Mouse (Mus musculus) lung, postnatal 0 days (tissue): ENCODE results near the gene Atp5j2. TPM values are rescaled to one million over a fixed set of nuclear protein-coding genes. Genes with fewer than 3 reads are reported as not detected.
"Not testable (repeated sequence)": the region's sequence is repeated elsewhere in the genome, so short reads cannot be mapped to it uniquely, and the experiment has no call there.

Source experiments
- ATAC-seq: fragments of 200-750 bp; cut with Nextera tagmentation; 2 replicates; pipeline ENCODE4 v1.8.0; 2017; ENCODE audit warnings: moderate library complexity
- DNase-seq: peaks from one replicate; pipeline ENCODE4 v3.0.0-alpha.2; 2016; ENCODE audit warnings: low spot score
- H3K27ac ChIP-seq: fragments of 300-500 bp; sonication (generic); 2 replicates; pipeline ENCODE4 v1.5.1; 2014; ENCODE audit warnings: antibody characterized with exemption, mild to moderate bottlenecking, low read length, mixed read lengths
- H3K27me3 ChIP-seq: fragments of 300-500 bp; sonication (generic); replicated peaks from 2 replicates; pipeline ENCODE4 v1.6.1; 2014; ENCODE audit warnings: low read length, mixed read lengths; ENCODE audit not compliant: insufficient read depth
- H3K36me3 ChIP-seq: fragments of 300-500 bp; sonication (generic); 2 replicates; pipeline ENCODE4 v1.6.1; 2014; ENCODE audit warnings: low read length, mixed read lengths; ENCODE audit not compliant: insufficient read depth
- H3K4me1 ChIP-seq: fragments of 300-500 bp; sonication (generic); 2 replicates; pipeline ENCODE4 v1.6.1; 2014; ENCODE audit warnings: antibody characterized with exemption, low read depth, low read length, mixed read lengths; ENCODE audit not compliant: insufficient read depth
- H3K4me2 ChIP-seq: fragments of 300-500 bp; sonication (generic); replicated peaks from 2 replicates; pipeline ENCODE4 v1.6.1; 2014; ENCODE audit warnings: low read depth, mild to moderate bottlenecking, low read length, moderate library complexity, mixed read lengths
- H3K4me3 ChIP-seq: fragments of 300-500 bp; sonication (generic); 2 replicates; pipeline ENCODE4 v1.5.1; 2014; ENCODE audit warnings: low read depth, low read length
- H3K9ac ChIP-seq: fragments of 300-500 bp; sonication (generic); replicated peaks from 2 replicates; pipeline ENCODE4 v1.6.1; 2014; ENCODE audit warnings: low read depth, mild to moderate bottlenecking
- H3K9me3 ChIP-seq: fragments of 300-500 bp; sonication (generic); 2 replicates; pipeline ENCODE4 v1.6.1; 2016; ENCODE audit warnings: low read length, mixed read lengths
- CTCF ChIP-seq: IDR thresholded peaks from 2 replicates; pipeline ENCODE4 v1.5.1; 2016; ENCODE audit warnings: antibody characterized with exemption, mild to moderate bottlenecking
- EP300 ChIP-seq: IDR thresholded peaks from 2 replicates; pipeline ENCODE4 v1.6.1; 2016; ENCODE audit warnings: antibody characterized with exemption, mild to moderate bottlenecking, control low read depth
- WGBS: fragments of 180-500 bp; shearing (Covaris S2); extraction: QIAGEN DNeasy Blood & Tissue Kit; methylation state at CpG from one replicate; pipeline ENCODE4 v1.1.7; 2014; 5-methylcytosine and 5-hydroxymethylcytosine counted together
- polyA plus RNA-seq: library from polyadenylated mRNA; unstranded; fragments of >200 nt; fragmentation: Nextera tagmentation; extraction: Ambion mirVana; gene quantifications from 2 replicates; pipeline ENCODE4 v1.2.1, GENCODE M21; 2015

Gene Atp5j2
- polyA plus RNA-seq, result 374 and 396 TPM in 2 replicates

DNA sequence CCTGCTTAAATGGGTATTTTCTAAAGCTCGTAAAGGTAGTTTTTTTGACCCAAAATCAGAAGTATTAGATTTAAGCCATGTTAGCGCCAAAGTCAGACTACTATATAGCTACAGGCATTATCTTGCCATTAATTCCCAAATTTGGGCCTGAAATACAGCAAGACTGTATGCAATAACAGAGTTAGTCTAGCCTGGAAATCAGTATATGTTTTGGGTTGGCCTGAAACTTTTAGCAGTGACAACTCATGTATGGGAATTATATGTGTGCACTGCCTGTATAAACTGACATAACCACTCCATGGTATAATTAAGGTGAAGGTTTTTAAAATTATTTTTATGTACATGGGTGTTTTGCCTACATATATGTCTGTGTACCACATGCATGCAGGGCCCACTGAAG, at the start of gene Atp5j2:
Gene Atp5j2 (minus strand): TSS at position 101 of the 400 bp plus-strand sequence.
- Histone ChIP-seq H3K4me2 (peak within 1 kb of the TSS; percentile 72), H3K27me3 (no peaks in the 10 kb centered on the region), H3K9me3 (no peaks in the 10 kb centered on the region), H3K36me3 (peaks cover 31% of the 10 kb centered on the region; the same call in 1 of the 2 replicates), H3K27ac (peak within 1 kb of the TSS; percentile 85), H3K9ac (peak within 1 kb of the TSS; percentile 87), H3K4me3 (peak within 1 kb of the TSS; percentile 66), H3K4me1 (peaks cover 14% of the 10 kb centered on the region)
- 76% methylated on average over 2 of the region's 2 CpGs for WGBS
- TF ChIP-seq EP300, result no peak
- TF ChIP-seq CTCF, result no peak
- no peak for DNase-seq
- no peak for ATAC-seq

DNA sequence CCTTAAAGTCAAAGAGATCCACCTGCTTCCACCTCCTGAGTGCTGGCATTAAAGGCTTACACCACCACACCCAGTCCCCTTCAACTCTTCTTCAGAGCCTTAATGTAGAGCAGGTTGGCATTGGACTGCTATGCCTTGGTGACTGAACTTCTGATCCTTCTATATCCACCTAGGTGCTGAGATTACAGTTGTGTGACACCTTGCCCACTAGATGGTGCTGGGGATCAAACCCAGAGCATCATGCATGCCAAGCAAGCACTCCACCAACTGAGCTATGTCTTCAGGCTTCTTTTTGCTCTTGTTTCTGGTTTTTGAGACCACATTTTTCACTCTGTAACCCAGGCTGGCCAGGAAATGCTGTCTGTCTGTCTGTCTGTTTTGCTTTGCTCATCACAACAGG, 42.8 kb upstream of the Atp5j2 start:
- no peaks in the 10 kb centered on the region for H3K9me3 ChIP-seq
- H3K9ac ChIP-seq, result no peak overlapping the region
- H3K4me2 ChIP-seq, result no peak overlapping the region
- no peak for TF ChIP-seq EP300
- peak; percentile 76 for TF ChIP-seq CTCF
- ATAC-seq (no peak), DNase-seq (peak; percentile 61)
- H3K27ac ChIP-seq, result no peak overlapping the region
- H3K4me3 ChIP-seq, result no peak overlapping the region
- H3K4me1 ChIP-seq, result no peaks in the 10 kb centered on the region
- peaks cover 26% of the 10 kb centered on the region; the same call in 1 of the 2 replicates for H3K36me3 ChIP-seq
- no peaks in the 10 kb centered on the region for H3K27me3 ChIP-seq

DNA sequence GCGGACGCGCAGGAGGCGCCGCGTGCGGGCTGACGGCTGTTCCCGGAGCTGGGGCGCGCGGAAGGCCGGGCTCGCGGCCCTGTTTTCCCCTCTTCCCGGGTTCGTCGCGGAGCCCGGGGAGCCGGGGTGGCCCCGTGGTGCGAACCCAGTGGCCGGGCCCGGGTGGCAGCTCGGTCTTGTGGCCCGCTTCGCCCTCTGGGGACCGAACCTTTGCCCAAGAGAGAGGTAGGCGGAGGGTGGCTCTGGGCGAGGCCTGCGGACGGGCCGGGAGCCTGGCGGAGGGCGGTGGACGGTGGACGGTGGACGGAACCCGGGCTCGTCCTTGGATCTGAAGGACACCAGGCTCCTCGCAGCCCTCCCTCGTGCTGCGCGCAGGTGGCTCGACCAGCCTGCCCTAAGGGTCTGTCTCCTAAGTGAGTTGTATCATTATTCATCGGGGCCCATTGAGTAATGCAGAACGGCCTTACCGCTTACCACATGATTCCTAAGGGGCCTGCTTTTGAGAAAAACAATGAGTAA, 40.1 kb upstream of the Atp5j2 start:
- H3K4me3 ChIP-seq, result peak overlapping the region; percentile 95
- no peaks in the 10 kb centered on the region for H3K4me1 ChIP-seq
- WGBS, result 0% methylated on average over 25 of the region's 49 CpGs
- no peaks in the 10 kb centered on the region for H3K27me3 ChIP-seq
- DNase-seq (peak; percentile 78), ATAC-seq (peak; percentile 55)
- peaks cover 12% of the 10 kb centered on the region; the same call in 1 of the 2 replicates for H3K36me3 ChIP-seq
- peak overlapping the region; percentile 98 for H3K27ac ChIP-seq
- TF ChIP-seq CTCF, result no peak
- no peak for TF ChIP-seq EP300
- no peaks in the 10 kb centered on the region for H3K9me3 ChIP-seq
- peak overlapping the region; percentile 98 for H3K9ac ChIP-seq
- H3K4me2 ChIP-seq, result peak overlapping the region; percentile 69

DNA sequence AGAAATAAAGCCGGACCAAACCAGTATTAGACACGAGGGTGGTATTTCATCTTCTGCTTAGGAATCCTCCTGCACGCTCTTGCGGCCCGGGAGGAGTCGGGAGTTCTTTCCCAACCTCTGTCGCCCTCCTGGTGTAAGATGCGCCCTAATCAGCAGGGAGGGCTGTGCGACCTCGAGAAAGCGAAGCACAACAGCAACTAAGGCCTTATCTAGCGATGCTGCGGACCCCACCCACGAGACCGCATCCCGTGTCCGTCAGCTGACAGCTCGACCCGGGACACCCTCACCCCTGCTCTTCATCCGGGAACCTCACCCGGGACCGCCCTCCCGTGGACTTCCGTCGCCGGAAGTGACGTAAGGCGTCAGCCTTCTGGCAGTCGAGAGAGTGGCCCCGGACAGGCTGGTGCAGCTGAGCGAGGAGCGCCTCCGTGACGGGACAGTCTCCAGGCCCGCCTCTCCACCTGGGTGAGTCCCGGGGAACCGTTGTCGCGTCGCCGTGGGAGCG, 39.6 kb upstream of the Atp5j2 start, which contains the start of gene Zfp655:
Gene Zfp655 (plus strand): TSS at position 349 of the 505 bp plus-strand sequence.
- Histone ChIP-seq H3K4me2 (peak within 1 kb of the TSS; percentile 69), H3K4me3 (peak within 1 kb of the TSS; percentile 95), H3K27me3 (no peaks in the 10 kb centered on the region), H3K27ac (peak within 1 kb of the TSS; percentile 98), H3K36me3 (peaks cover 10% of the 10 kb centered on the region; the same call in 1 of the 2 replicates), H3K9me3 (no peaks in the 10 kb centered on the region), H3K4me1 (no peaks in the 10 kb centered on the region), H3K9ac (peak within 1 kb of the TSS; percentile 98)
- WGBS, result under 1% methylated on average over 38 of the region's 42 CpGs
- ATAC-seq (peak; percentile 98), DNase-seq (peak; percentile 98)
- 0 out of 2 replicates have a peak, but pooled peaks have one; percentile 1 for TF ChIP-seq CTCF
- no peak for TF ChIP-seq EP300

DNA sequence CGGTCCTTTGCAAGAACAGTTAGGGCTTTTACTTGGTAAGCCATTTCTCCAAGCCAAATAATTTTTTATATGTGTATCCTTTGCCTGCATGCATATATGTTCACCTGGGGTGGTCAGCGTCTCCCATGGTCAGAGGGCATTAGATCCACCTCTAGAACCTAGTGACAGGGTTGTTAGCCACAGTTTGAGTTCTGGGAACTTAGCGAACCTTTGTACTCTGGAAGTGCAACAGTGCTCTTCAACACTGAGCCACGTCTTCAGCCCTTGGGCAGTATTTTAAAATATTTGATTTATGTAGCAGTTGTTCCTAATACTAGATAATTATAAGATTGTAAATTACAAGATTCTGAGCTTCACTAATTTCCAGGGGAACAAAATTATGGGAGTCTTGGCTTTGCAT, 38.8 kb upstream of the Atp5j2 start:
- no peak for ATAC-seq
- 86% methylated on average over 4 of the region's 4 CpGs for WGBS
- Histone ChIP-seq H3K27ac (peak overlapping the region; percentile 98), H3K36me3 (peaks cover 7% of the 10 kb centered on the region; the same call in 1 of the 2 replicates), H3K27me3 (no peaks in the 10 kb centered on the region), H3K4me2 (no peak overlapping the region; the same call in 1 of the 2 replicates), H3K9ac (peak overlapping the region; percentile 98; the same call in 1 of the 2 replicates), H3K9me3 (no peaks in the 10 kb centered on the region), H3K4me3 (no peak overlapping the region), H3K4me1 (no peaks in the 10 kb centered on the region)
- TF ChIP-seq EP300 (no peak), CTCF (no peak)
- no peak for DNase-seq

DNA sequence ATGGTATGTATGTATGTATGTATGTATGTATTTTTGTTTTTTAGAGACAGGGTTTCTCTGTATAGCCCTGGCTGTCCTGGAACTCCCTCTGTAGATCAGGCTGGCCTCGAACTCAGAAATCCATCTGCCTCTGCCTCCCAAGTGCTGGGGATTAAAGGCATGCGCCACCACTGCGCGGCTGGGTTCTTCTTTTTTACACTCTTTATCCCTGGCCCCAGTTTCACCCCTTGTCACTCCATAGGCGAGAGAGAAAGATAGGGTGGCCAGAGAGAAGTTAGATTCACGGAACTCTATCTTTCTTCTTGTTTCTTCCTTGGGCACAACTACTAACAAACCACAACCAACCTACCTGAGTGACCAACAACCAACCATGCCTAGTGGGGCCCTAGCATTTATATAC, 37.4 kb upstream of the Atp5j2 start:
- H3K9ac ChIP-seq, H3K4me3 ChIP-seq, H3K4me1 ChIP-seq, DNase-seq, H3K9me3 ChIP-seq, ATAC-seq, H3K4me2 ChIP-seq, H3K27me3 ChIP-seq, H3K27ac ChIP-seq, H3K36me3 ChIP-seq: not testable (repeated sequence)
- 75% methylated on average over 6 of the region's 6 CpGs for WGBS
